Mouse (Mus musculus): ENCODE measurements at regions not wholly inside any gene's neighbourhood (a gene's known extent, or its start where the extent isn't known, plus 50 kb on each side); places are given as distances from the start of the nearest gene placed in this dataset.
A peak's percentile ranks its signal among the peaks of the same experiment; 100 is the strongest.

GRCm38 (mm10) chr2:144169576-144170178 is 100.8 kb upstream of the Mgme1 start:
- no peak for DNase-seq (ENCODE audit: low read depth, low spot score)

- DNase-seq (ENCODE audit: low read depth, low spot score): peak; percentile 97
Observed at GRCm38 (mm10) chr2:144172100-144172770, 98.2 kb upstream of the Mgme1 start.

- DNase-seq (ENCODE audit: low read depth, low spot score): no peak
Observed at GRCm38 (mm10) chr2:144173358-144174106, 96.9 kb upstream of the Mgme1 start.

GRCm38 (mm10) chr2:144174366-144175035 is 96.0 kb upstream of the Mgme1 start:
- no peak for DNase-seq (ENCODE audit: low read depth, low spot score)

- DNase-seq (ENCODE audit: low read depth, low spot score): no peak
Observed at GRCm38 (mm10) chr2:144176508-144177170, 93.8 kb upstream of the Mgme1 start.

- peak; percentile 42 for DNase-seq (ENCODE audit: low read depth, low spot score)
Observed at GRCm38 (mm10) chr2:144177268-144177667, 93.2 kb upstream of the Mgme1 start.

- DNase-seq (ENCODE audit: low read depth, low spot score): no peak
Observed at GRCm38 (mm10) chr2:144177920-144178319, 92.5 kb upstream of the Mgme1 start.

- no peak for DNase-seq (ENCODE audit: low read depth, low spot score)
Observed at GRCm38 (mm10) chr2:144182108-144182507, 88.4 kb upstream of the Mgme1 start.

- no peak for DNase-seq (ENCODE audit: low read depth, low spot score)
Observed at GRCm38 (mm10) chr2:144182542-144182941, 87.9 kb upstream of the Mgme1 start.

GRCm38 (mm10) chr2:144183371-144183944 is 87.0 kb upstream of the Mgme1 start:
- DNase-seq (ENCODE audit: low read depth, low spot score): peak; percentile 44

- no peak for DNase-seq (ENCODE audit: low read depth, low spot score)
Observed at GRCm38 (mm10) chr2:144185175-144185574, 85.3 kb upstream of the Mgme1 start.

- DNase-seq (ENCODE audit: low read depth, low spot score): no peak
Observed at GRCm38 (mm10) chr2:144186426-144186825, 84.0 kb upstream of the Mgme1 start.

- DNase-seq (ENCODE audit: low read depth, low spot score): peak; percentile 43
Observed at GRCm38 (mm10) chr2:144188076-144188475, 82.4 kb upstream of the Mgme1 start.

- DNase-seq (ENCODE audit: low read depth, low spot score): no peak
Observed at GRCm38 (mm10) chr2:144188485-144188884, 82.0 kb upstream of the Mgme1 start.

GRCm38 (mm10) chr2:144189756-144190155 is 80.7 kb upstream of the Mgme1 start:
- DNase-seq (ENCODE audit: low read depth, low spot score): no peak

- DNase-seq (ENCODE audit: low read depth, low spot score): no peak
Observed at GRCm38 (mm10) chr2:144191018-144191417, 79.4 kb upstream of the Mgme1 start.

GRCm38 (mm10) chr2:144191707-144192106 is 78.8 kb upstream of the Mgme1 start:
- no peak for DNase-seq (ENCODE audit: low read depth, low spot score)

GRCm38 (mm10) chr2:144192428-144192827 is 78.0 kb upstream of the Mgme1 start:
- no peak for DNase-seq (ENCODE audit: low read depth, low spot score)

GRCm38 (mm10) chr2:144195851-144196250 is 74.6 kb upstream of the Mgme1 start:
- peak; percentile 20 for DNase-seq (ENCODE audit: low read depth, low spot score)

- no peak for DNase-seq (ENCODE audit: low read depth, low spot score)
Observed at GRCm38 (mm10) chr2:144197139-144197538, 73.3 kb upstream of the Mgme1 start.

- peak; percentile 31 for DNase-seq (ENCODE audit: low read depth, low spot score)
Observed at GRCm38 (mm10) chr2:144198326-144199051, 72.0 kb upstream of the Mgme1 start.
